Mouse (Mus musculus): Measurements from ENCODE around the gene Ap2a1.

Ap2a1 gene

DNA sequence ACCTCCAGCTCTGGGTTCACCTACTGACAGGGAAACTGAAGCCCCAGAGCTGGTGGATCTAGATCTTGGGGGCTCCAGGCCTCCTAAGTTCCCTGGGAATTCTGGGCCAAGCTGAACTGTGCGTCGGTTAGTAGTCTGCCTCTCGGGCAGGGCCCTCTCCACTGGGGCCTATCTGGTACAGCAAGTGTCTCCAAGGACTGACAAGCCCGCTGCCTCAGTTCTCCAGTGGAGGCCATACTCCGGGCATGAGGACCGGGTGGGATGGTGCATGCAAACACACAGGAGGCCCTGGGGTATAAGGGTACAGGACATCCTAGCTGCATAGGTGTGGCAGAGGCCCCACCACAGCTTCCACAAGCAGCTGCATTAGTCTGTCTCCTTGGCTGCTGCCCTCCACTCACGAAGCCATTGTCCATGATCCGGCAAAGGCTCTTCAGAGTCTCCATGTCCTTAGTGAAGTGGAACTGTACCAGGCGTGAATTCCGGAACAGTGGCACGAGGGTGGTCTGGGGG is 65.3 kb downstream of the Ap2a1 start:
- DNase-seq: no peak

DNA sequence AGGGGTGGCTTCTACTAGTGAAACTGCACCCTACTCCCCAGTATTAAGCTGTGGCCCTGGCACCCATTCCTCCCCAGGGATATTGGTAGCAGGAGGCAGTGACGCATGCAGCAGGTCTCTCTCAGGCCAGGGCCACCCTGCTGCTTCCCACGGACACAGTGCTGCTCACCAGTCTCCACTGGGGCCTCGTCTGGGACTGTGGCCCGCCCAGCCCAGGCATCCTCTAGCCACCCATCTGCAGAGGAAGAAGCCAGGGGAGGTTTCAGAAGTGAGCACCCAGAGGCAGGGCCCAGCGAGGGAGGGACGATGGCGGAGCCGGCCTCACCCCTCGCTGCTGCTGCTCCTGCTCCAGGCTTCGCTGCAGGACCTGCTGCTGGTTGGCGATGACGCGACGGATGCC is 66.1 kb downstream of the Ap2a1 start:
- DNase-seq: peak; percentile 52

DNA sequence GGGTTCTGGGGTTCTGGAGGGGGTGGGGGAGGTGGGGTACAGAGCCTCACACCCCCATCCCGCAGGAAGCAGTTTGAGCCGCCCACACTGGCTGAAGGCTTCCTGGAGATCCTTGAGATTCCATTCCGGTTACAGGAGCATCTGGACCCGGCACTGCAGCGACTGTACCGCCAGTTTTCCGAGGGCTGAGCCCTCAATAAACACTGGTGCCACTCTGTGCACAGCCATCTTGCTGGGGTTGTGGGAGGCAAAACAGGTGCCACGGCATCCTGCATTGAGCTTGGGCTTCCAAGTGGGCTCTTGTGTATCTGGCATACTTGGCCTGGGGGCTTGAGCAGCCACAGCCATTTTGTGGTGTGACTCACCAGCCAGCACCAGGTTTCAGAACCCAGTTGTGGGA is 66.9 kb downstream of the Ap2a1 start:
- no peak for DNase-seq

DNA sequence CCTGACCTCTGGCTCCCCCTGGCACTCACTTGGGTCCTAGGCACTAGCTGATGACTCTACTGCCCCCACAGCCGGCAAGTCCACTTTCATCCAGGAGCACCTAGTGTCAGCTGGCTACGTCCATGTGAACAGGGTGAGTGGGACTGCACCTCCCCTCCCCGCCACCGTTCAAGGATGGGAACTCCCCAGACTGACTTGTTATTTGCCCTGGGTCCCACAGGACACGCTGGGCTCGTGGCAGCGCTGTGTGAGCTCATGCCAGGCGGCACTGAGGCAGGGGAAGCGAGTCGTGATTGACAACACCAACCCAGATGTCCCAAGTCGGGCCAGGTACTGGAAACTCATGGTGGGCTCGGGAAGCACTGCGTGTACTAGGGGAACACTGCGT is 67.9 kb downstream of the Ap2a1 start:
- peak; percentile 64 for DNase-seq

DNA sequence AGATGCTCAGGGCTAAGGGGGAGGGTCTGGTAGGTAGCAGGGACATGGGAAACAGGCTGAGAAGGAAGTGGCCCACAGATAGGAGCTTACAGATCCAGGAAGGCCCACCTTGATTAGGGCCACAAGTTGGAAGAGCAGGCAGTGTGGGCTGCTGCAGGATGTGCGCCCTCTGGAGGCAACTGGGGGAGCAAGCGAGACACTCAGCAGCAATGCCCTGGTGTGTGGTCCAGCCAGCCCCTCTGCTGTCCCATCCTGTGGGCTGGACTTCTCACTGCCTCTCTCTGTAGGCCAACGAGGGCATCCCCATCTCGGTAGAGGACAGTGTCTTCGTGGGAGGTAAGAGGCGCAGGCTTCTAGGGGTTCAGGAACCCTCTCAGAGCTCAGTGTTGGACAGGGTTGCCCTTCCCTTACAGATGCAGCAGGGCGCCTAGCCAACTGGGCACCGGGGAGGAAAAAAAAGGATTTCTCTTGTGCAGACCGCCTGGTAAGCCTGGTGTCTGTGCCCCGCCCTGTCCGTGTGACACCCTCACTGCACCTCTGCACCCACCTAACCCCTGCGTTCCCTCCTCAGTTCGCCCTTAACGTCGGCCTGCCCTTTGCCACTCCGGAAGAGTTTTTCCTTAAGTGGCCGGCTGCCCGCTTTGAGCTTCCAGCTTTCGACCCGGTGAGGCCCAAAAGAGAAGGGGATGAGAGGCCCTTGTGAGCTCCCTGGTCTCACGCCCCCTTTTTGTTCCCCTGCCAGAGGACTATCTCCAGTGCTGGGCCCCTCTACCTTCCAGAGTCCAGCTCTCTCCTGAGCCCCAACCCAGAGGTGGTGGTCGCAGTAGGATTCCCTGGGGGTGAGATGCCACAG is 68.5 kb downstream of the Ap2a1 start:
- DNase-seq: peak; percentile 68

DNA sequence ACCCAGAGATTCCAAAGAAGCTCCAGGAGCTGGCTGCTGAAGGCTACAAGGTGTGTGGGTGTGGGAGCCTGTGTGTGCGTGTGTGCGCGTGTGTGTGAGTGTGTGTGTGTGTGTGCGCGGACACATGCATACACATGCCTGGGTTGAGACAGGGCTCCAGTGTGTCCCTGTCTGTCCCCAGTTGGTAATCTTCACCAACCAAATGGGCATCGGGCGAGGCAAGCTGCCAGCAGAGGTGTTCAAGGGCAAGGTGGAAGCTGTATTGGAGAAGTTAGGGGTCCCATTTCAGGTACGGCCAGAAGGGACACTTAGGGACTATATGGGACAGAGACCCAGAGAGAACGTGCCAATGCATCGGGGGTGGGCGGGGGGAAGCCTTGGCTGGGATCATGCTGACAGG is 69.4 kb downstream of the Ap2a1 start:
- DNase-seq: peak; percentile 59

DNA sequence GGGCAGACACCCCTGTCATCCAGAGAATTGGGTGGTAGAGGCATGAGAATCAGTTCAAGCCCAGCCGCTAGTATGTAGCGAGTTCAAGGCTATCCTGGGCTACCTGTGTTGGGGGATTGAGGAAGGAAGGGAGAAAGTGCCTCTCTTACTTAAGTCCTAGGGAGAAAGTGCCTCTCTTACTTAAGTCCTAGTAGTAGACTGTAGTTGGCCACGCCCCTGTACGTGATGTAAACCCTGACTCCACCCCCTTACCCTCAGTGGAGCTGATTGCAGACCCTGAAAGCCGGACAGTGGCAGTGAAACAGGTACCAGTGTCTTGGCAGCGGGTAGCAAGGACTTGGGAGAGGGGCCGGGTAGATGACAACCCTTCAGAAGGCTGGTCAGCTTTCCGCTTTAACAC is 71.4 kb downstream of the Ap2a1 start:
- peak; percentile 72 for DNase-seq

DNA sequence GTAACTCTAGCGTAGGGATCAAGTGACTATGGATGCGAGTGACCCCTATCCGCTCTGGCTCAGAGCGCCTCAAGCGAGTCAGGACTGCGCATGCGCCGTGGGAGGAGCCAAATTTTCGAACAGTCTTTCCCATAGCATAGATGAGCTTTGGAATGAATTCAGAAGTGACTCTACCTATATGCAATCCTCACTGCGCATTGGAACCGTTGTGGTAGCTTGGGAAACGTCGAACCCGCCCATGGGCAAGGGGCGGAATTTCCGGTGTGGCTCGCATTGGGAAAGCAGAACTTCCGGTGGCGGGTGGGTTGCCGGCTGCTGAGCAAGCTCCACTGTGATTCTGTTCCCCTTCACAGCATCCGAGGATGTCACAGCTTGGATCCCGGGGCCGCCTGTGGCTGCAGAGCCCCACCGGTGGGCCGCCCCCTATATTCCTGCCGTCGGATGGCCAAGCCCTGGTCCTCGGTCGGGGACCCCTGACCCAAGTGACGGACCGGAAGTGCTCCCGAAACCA is 72.2 kb downstream of the Ap2a1 start, which contains the start of gene Pnkp:
Pnkp (plus strand) TSS at position 98 of the 511 bp plus-strand sequence.
- peak; percentile 86 for DNase-seq

DNA sequence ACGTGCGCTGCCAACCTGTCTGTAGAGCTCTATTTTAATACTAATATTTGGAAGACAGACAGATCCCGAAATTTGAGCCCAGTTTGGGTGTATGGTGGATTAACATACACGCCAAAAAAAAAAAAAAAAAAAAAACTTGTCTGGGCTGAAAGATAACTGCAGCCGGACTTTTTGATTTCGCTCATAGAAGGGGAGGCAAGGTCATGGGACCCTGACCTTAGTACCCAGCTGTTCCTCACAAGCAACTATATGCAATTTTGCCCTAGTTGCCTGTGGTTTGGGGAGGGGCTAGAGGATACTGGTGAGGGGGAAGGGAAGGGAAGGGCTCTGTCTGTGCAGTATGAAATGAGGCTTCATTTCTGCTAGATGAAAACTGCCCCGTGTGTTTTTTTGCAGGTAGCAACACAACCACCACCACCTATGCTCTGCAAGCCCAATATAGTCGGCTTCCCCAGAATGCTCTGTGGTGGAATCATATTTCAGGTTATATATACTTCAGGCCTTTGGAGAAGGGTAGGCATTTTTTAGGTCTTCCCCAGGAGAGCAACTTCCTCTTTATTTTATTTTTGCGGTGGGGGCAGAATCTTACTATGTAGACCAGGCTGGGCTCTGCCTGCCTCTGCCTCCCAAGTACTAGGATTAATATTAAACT is 72.9 kb downstream of the Ap2a1 start:
- DNase-seq: peak; percentile 50

DNA sequence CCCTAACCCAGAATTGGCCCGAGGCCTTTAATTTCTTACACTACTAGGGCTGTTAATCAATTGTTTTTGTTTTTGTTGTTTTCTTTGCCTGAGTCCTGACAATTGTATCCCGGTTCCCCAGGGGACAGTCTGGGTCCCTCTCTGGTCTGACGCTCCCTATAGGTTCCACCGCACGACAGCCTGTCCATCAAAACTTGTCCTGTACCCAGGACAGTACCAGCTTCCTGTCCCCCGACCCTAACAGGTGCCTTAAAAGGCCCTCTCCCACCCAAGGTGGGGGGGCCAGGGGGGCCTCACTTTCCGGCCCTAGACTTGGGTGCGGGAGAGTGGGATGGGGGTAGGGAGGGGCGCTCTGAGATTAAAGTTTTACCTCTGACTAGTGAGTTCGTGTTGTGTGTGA is 74.3 kb downstream of the Ap2a1 start:
- DNase-seq: no peak

DNA sequence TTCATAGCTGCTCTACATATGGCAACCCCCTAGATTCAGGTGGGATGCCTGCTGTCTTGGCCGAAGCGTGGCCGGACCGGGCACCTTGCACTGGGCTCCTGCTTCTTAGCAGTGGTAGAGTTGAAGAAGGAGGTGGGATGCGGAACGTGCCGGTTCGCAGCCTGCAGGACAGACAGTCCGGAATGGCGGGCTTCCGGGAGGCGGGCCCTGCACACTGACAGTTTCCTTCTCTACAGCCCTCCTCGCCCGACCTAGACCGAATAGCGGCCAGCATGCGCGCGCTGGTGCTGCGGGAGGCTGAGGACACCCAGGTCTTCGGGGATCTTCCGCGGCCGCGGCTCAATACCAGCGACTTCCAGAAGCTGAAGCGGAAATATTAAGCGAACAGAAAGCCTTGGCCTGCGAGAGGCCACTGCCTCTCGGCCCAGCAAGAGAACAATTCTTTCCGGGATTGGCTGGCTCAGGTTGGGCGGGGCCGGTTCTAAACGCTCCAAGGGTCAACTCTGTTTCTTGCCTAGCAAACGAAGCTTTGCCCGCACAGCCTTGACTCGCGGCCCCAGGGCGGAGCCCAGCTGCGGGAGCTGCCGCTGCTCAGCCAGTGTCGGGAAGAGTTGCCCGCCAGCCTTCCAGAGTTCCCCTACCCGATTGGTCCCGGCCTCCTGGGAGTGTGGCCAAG is 74.8 kb downstream of the Ap2a1 start:
- peak; percentile 84 for DNase-seq

DNA sequence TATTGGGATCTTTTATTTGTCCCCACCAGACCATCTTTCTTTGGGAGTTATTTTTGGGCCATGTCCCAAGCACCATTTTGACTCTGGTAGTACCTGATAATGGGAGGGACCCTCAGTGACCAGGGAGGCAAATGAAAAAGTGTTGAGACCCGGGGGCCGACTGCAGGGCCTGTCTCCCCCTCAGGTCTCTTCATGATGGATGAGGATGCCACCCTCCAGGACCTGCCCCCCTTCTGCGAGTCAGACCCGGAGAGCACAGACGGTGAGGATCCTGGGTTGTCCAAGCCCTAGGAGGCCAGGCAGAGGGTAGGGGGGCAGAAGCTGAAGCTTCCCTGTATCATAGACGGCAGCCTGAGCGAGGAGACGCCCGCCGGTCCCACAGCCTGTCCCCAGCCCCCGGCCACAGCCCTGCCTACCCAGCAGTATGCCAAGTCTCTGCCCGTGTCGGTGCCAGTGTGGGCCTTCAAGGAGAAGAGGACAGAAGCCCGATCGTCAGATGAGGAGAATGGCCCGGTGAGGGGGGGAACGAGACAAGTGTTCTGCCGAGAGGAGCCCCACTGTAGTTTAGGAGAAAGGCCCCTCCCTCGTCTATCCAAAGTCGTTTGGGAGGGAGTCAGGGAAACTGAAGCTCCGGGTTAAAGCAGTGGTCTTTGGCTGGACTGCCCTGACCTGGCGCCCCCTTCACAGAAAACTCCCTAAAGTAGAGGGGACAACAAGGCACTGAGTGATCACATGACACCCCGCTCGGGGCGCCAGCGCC is 75.5 kb downstream of the Ap2a1 start:
- DNase-seq: peak; percentile 75

DNA sequence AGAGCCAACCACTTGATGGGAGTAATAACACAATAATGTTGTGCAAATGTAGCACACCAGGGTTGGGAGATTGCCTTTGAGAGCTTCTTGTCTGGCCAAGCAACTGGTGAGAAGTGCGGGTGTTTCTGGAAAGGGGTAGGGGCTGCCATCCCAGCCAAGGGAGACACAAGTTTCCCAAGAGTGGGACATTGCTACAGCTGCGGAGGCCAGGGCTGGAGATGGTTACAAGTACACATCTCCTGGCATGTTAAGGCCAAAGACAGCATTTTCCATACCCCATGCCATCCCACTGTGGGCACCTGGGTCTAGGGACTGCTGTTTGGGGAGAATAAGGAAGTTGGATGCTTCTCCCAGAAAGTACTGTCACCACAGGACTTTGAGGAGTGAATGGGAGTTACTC is 76.2 kb downstream of the Ap2a1 start:
- peak; percentile 62 for DNase-seq

DNA sequence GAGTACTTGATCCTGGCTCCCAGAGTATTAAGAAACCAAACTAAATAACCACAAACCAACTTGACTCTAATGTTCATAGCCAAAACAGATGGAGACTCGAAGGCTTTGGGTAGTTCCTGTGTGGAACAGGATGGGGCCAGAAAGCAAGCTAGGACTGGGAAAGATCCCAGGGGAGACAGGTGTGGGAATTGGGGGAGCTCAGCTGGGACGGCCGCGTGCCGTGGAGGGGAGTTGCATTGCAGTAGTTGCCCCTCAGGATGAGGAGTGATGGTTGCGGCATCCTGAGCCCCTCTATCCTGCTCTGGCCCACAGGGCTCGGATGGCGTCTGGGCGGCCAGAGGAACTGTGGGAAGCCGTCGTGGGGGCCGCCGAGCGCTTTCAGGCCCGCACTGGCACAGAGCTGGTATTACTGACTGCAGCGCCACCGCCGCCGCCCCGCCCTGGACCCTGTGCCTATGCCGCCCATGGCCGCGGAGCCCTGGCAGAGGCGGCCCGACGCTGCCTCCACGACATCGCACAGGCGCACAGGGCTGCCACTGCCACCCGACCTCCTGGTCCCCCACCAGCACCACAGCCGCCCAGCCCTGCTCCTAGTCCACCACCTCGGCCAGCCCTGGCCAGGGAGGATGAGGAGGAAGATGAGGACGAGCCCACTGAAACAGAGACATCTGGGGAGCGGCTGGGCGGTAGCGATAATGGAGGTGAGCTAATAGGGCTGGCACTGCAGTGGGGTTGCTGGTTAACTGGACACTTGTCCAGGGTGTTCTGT is 76.9 kb downstream of the Ap2a1 start:
- DNase-seq: peak; percentile 70

DNA sequence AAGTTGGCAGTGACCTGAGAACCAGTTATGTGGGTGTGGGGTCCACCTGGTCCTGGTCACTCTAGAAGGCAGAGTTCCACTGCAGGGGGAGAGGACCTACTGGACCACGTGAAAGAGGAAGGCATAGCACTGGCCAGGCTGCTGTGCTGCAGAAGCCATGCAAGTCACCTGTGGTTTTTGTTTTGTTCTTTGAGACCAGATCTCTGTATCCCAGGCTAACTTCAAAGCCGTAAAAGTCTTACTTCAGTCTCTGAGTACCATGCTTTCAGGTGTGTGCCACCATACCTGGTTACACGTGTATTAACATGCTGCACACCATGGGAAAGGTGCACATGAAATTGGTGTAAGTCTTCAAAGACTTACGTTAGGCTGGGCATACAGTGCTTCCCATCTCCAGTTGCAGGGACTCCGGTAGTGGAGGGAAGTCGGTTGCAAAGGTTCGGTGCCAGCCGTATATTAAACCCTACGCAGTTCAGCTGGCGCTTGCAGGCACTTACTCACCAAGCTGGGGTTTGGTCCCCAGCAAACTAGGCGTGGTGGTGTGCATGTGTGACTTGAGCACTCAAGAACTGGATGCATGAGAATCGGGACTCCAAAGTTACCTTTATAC is 77.6 kb downstream of the Ap2a1 start:
- no peak for DNase-seq

DNA sequence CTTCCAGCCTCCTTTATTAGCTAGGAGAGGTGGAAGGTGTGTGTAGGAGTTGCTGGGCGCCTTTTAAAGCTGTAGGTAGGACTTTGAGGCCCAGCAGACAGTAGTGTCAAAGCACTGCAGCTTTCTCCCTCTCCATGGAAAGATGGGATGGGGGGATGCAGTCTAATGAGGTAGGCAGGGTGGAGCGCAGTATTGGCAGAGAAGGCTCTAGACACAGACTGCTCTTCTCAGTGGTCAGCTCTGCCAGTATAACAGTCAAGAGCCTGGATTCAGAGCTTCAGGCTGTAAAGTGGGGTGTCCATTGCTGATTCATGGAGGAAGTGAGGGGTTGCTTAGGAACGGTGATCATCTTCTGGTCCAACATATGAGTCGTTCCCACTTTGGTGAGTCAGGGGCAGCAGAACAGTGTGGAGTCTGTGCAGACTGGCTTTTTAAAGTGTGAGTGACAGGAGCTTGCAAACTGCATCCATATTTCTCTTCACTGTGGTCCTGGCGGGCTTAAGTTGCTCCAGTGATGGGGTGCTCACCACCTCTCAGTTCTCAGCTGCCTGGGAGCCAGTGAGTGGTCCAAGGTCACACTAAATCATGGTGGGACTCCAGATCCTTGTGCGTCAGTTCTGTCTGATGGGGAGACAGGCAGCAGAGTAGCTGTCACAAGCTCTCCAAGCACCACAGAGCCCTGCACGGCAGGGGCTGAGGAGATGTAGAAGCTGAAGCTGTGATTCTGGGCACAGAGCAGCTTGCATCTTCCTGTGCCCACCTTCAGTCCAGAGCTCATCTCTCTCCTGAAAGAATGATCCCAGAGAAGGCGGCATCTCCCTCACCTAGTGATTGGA is 78.3 kb downstream of the Ap2a1 start:
- peak; percentile 60 for DNase-seq
